Mouse (Mus musculus): ENCODE measurements around the gene Cabp4. TPM values are rescaled to one million over a fixed set of nuclear protein-coding genes. Genes with fewer than 3 reads are reported as not detected.

Cabp4 gene
- polyA plus RNA-seq, 2 experiments: 0.15 TPM; not detected in 1

DNA sequence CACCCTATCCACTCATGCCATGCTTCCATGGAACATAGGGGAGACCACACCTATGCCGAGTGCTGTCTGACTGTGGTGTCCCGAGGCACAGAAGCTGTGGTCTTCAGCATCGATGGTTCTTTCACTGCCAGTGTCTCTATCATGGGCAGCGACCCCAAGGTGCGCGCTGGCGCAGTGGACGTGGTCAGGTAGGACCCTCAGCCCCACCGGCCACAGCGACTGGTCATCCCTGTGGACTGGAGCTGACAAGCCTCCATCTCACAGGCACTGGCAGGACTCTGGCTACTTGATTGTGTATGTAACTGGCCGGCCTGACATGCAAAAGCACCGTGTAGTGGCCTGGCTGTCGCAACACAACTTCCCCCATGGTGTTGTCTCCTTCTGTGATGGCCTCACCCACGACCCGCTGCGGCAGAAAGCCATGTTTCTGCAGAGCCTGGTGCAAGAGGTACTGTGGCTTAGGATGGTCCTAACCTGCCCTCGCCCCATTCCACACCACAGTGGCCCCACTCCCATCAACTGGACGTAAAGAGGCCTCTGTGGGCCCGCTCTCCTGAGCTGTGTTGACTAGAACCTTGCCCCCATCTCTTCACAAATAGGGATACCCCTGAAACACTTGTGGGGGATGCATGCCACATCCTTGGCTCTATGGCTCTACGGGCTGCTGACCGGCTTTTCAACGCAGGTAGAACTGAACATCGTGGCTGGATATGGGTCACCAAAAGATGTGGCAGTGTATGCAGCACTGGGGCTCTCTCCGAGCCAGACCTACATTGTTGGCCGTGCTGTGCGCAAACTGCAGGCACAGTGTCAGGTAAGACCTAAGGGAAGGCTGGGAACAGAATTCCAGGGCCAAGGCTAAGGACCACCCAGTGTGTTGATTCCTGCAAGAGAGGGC is 31.5 kb downstream of the Cabp4 start:
- Histone ChIP-seq H3K27me3 (ENCODE audit: control insufficient read depth, insufficient read depth, low read length) (no peaks in the 10 kb centered on the region), H3K4me1 (replicated peaks; ENCODE audit: control insufficient read depth in 2 of 2, insufficient read depth in 2 of 2, low read length in 1 of 2) (peaks cover 9 to 13% of the 10 kb centered on the region in 2 experiments; a peak in 3 of 4 replicates), H3K4me3 (ENCODE audit: insufficient read depth in 1 of 2, low read depth in 2 of 2, low read length in 2 of 2) (no peak overlapping the region), H3K4me2 (ENCODE audit: low read depth) (no peak overlapping the region), H3K9me3 (ENCODE audit: control insufficient read depth, low read length) (no peaks in the 10 kb centered on the region), H3K9ac (replicated peaks) (no peak overlapping the region), H3K27ac (no peak overlapping the region), H3K36me3 (replicated peaks; ENCODE audit: control insufficient read depth, insufficient read depth, low read depth) (peaks cover 16% of the 10 kb centered on the region; the same call in 1 of the 2 replicates)
- WGBS (ENCODE audit: insufficient replicate concordance): 83% methylated on average over 26 of the region's 26 CpGs
- TF ChIP-seq EP300 (IDR thresholded peaks at IDR 0.05; ENCODE audit: low read depth) (no peak), CTCF (IDR thresholded peaks at IDR 0.05; ENCODE audit: low read depth) (no peak)
- DNase-seq (ENCODE audit: low read depth in 3 of 3, low spot score in 3 of 3) (no peak), ATAC-seq (ENCODE audit: insufficient read depth) (no peak)

DNA sequence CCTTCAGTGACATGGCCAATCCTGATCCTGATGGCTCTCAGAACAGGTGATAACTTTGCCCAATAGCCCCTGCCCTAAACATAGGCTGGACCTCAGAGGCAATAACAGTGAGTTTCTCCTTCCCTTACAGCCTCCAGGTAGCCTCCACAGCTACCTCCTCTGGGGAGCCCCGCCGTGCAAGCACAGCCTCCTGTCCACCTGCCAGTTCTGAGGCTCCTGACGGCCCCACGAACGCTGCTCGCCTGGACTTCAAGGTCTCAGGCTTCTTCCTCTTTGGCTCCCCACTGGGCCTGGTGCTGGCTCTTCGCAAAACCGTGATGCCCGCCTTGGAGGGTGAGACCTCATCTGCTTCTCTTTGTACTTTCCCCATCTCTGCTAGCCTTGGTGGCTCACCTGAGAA is 35.3 kb downstream of the Cabp4 start:
- Histone ChIP-seq H3K9ac (replicated peaks) (no peak overlapping the region), H3K36me3 (replicated peaks; ENCODE audit: control insufficient read depth, insufficient read depth, low read depth) (no peaks in the 10 kb centered on the region), H3K9me3 (ENCODE audit: control insufficient read depth, low read length) (no peaks in the 10 kb centered on the region), H3K27me3 (ENCODE audit: control insufficient read depth, insufficient read depth, low read length) (no peaks in the 10 kb centered on the region), H3K4me1 (replicated peaks; ENCODE audit: control insufficient read depth in 2 of 2, insufficient read depth in 2 of 2, low read length in 1 of 2) (peaks cover 3 to 9% of the 10 kb centered on the region in 2 experiments; a peak in 3 of 4 replicates), H3K27ac (no peak overlapping the region), H3K4me2 (ENCODE audit: low read depth) (no peak overlapping the region), H3K4me3 (ENCODE audit: insufficient read depth in 1 of 2, low read depth in 2 of 2, low read length in 2 of 2) (no peak overlapping the region)
- DNase-seq (ENCODE audit: low read depth in 3 of 3, low spot score in 3 of 3): no peak
- ATAC-seq (ENCODE audit: insufficient read depth): no peak
- whole genome bisulfite sequencing (ENCODE audit: insufficient replicate concordance): 78% methylated on average over 9 of the region's 9 CpGs
- TF ChIP-seq CTCF (IDR thresholded peaks at IDR 0.05; ENCODE audit: low read depth) (no peak), EP300 (IDR thresholded peaks at IDR 0.05; ENCODE audit: low read depth) (no peak)

DNA sequence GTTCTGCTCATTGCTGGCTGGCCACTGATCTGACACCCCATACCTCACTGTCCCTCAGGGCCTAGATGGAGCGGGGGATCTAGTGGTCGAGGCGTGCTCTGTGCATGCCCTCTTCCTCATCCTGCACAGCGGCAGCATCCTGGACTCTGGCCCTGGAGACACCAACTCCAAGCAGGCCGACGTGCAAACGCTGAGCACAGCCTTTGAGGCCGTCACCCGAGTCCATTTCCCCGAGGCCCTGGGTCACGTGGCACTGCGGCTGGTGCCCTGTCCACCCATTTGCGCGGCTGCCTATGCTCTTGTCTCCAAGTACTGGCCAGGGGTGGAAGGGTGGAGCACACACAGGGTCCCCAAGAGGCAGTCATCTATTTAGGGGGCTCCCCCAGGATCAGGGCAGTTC is 37.2 kb downstream of the Cabp4 start:
- Histone ChIP-seq H3K36me3 (replicated peaks; ENCODE audit: control insufficient read depth, insufficient read depth, low read depth) (no peaks in the 10 kb centered on the region), H3K27ac (no peak overlapping the region), H3K4me2 (ENCODE audit: low read depth) (no peak overlapping the region), H3K4me3 (ENCODE audit: insufficient read depth in 1 of 2, low read depth in 2 of 2, low read length in 2 of 2) (no peak overlapping the region), H3K4me1 (replicated peaks; ENCODE audit: control insufficient read depth in 2 of 2, insufficient read depth in 2 of 2, low read length in 1 of 2) (no peaks in the 10 kb centered on the region), H3K9me3 (ENCODE audit: control insufficient read depth, low read length) (no peaks in the 10 kb centered on the region), H3K9ac (replicated peaks) (no peak overlapping the region), H3K27me3 (ENCODE audit: control insufficient read depth, insufficient read depth, low read length) (peaks cover 10% of the 10 kb centered on the region)
- TF ChIP-seq CTCF (IDR thresholded peaks at IDR 0.05; ENCODE audit: low read depth) (no peak), EP300 (IDR thresholded peaks at IDR 0.05; ENCODE audit: low read depth) (no peak)
- WGBS (ENCODE audit: insufficient replicate concordance): 80% methylated on average over 14 of the region's 14 CpGs
- no peak for DNase-seq (ENCODE audit: low read depth in 3 of 3, low spot score in 3 of 3)
- no peak for ATAC-seq (ENCODE audit: insufficient read depth)

DNA sequence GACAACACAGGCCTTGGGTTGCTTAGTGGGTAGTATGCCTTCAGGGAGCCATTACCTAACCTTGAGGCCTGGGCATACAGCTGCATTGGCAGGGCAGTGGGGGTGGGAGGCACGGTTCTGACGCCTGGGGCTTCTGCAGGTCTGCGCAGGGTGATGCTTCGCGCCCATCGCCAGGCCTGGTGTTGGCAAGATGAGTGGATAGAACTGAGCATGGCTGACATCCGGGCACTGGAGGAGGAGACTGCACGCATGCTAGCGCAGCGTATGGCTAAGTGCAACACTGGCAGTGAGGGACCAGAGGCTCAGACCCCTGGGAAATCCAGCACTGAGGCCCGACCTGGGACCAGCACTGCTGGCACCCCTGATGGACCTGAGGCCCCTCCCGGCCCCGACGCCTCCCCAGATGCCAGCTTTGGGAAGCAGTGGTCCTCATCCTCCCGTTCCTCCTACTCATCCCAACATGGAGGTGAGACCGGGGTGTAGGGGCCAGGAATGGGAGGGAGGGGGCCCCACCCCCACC is 39.1 kb downstream of the Cabp4 start:
- H3K9me3 ChIP-seq (ENCODE audit: control insufficient read depth, low read length): no peaks in the 10 kb centered on the region
- no peak for TF ChIP-seq CTCF (IDR thresholded peaks at IDR 0.05; ENCODE audit: low read depth)
- no peak for TF ChIP-seq EP300 (IDR thresholded peaks at IDR 0.05; ENCODE audit: low read depth)
- peaks cover 3% of the 10 kb centered on the region in 2 experiments; a peak in 3 of 4 replicates for H3K4me1 ChIP-seq (replicated peaks; ENCODE audit: control insufficient read depth in 2 of 2, insufficient read depth in 2 of 2, low read length in 1 of 2)
- 82% methylated on average over 16 of the region's 16 CpGs for WGBS (ENCODE audit: insufficient replicate concordance)
- H3K36me3 ChIP-seq (replicated peaks; ENCODE audit: control insufficient read depth, insufficient read depth, low read depth): no peaks in the 10 kb centered on the region
- DNase-seq (ENCODE audit: low read depth in 3 of 3, low spot score in 3 of 3): no peak
- no peak for ATAC-seq (ENCODE audit: insufficient read depth)
- H3K4me3 ChIP-seq (ENCODE audit: insufficient read depth in 1 of 2, low read depth in 2 of 2, low read length in 2 of 2): no peak overlapping the region
- no peak overlapping the region for H3K27ac ChIP-seq
- H3K4me2 ChIP-seq (ENCODE audit: low read depth): no peak overlapping the region
- H3K27me3 ChIP-seq (ENCODE audit: control insufficient read depth, insufficient read depth, low read length): peaks cover 28% of the 10 kb centered on the region
- no peak overlapping the region for H3K9ac ChIP-seq (replicated peaks)

DNA sequence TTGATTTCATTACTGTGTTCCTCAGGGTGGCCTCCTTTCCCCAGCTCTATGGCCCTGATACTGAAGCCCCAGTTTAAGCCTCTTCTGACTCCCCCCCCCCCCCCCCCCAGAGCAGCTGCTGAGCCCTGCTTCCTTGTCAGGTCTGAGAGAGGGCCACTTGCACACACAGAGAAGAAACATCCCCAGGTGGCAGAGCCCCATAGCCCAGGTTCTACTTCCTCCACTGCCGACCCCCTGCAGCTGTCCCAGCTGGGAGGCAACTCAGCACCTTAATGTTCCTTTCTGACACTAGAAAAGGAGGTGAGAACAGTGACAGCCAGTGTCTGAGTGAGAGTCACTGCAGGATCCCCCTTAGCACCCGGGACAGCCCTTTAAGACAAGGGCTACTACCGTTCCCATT is 40.0 kb downstream of the Cabp4 start:
- TF ChIP-seq EP300 (IDR thresholded peaks at IDR 0.05; ENCODE audit: low read depth) (no peak), CTCF (IDR thresholded peaks at IDR 0.05; ENCODE audit: low read depth) (no peak)
- 61% methylated on average over 3 of the region's 3 CpGs for WGBS (ENCODE audit: insufficient replicate concordance)
- Histone ChIP-seq H3K36me3 (replicated peaks; ENCODE audit: control insufficient read depth, insufficient read depth, low read depth) (no peaks in the 10 kb centered on the region), H3K27me3 (ENCODE audit: control insufficient read depth, insufficient read depth, low read length) (peaks cover 28% of the 10 kb centered on the region), H3K9ac (replicated peaks) (no peak overlapping the region), H3K4me3 (ENCODE audit: insufficient read depth in 1 of 2, low read depth in 2 of 2, low read length in 2 of 2) (no peak overlapping the region), H3K4me1 (replicated peaks; ENCODE audit: control insufficient read depth in 2 of 2, insufficient read depth in 2 of 2, low read length in 1 of 2) (peaks cover 9 to 10% of the 10 kb centered on the region in 2 experiments), H3K27ac (no peak overlapping the region), H3K9me3 (ENCODE audit: control insufficient read depth, low read length) (no peaks in the 10 kb centered on the region), H3K4me2 (ENCODE audit: low read depth) (no peak overlapping the region)
- DNase-seq (ENCODE audit: low read depth in 3 of 3, low spot score in 3 of 3) (no peak), ATAC-seq (ENCODE audit: insufficient read depth) (no peak)
